Mouse (Mus musculus) midbrain, embryonic 13.5 days (tissue): ENCODE results near the gene Nrsn2. TPM values are rescaled to one million over a fixed set of nuclear protein-coding genes. Genes with fewer than 3 reads are reported as not detected.

Experiments used
- ATAC-seq: fragments of 200-750 bp; cut with Nextera tagmentation; 2 replicates; pipeline ENCODE4 v1.8.0; 2017; ENCODE audit warnings: mild to moderate bottlenecking, moderate TSS enrichment, moderate library complexity
- H3K27ac ChIP-seq: fragments of 300-500 bp; sonication (generic); 2 replicates; pipeline ENCODE4 v1.5.1; 2015; ENCODE audit warnings: inconsistent platforms, mild to moderate bottlenecking, moderate library complexity
- H3K27me3 ChIP-seq: fragments of 300-500 bp; sonication (generic); 2 replicates; pipeline ENCODE4 v1.6.1; 2015; ENCODE audit warnings: mild to moderate bottlenecking, inconsistent platforms
- H3K36me3 ChIP-seq: fragments of 300-500 bp; sonication (generic); 2 replicates; pipeline ENCODE4 v1.6.1; 2015; ENCODE audit warnings: mild to moderate bottlenecking, inconsistent platforms
- H3K4me1 ChIP-seq: fragments of 300-500 bp; sonication (generic); replicated peaks from 2 replicates; pipeline ENCODE4 v1.6.1; 2015; ENCODE audit warnings: inconsistent platforms
- H3K4me2 ChIP-seq: fragments of 300-500 bp; sonication (generic); replicated peaks from 2 replicates; pipeline ENCODE4 v1.6.1; 2015; ENCODE audit warnings: moderate library complexity, mild to moderate bottlenecking, inconsistent platforms
- H3K4me3 ChIP-seq: fragments of 300-500 bp; sonication (generic); replicated peaks from 2 replicates; pipeline ENCODE4 v1.5.1; 2015; ENCODE audit warnings: mild to moderate bottlenecking, inconsistent platforms
- H3K9ac ChIP-seq: fragments of 300-500 bp; sonication (generic); replicated peaks from 2 replicates; pipeline ENCODE4 v1.6.1; 2015; ENCODE audit warnings: mild to moderate bottlenecking, inconsistent platforms
- H3K9me3 ChIP-seq: fragments of 300-500 bp; sonication (generic); 2 replicates; pipeline ENCODE4 v1.6.1; 2016; ENCODE audit warnings: mild to moderate bottlenecking, inconsistent platforms
- WGBS: fragments of 180-500 bp; shearing (Covaris S2); methylation state at CpG from one replicate; pipeline ENCODE4 v1.1.7; 2015; 5-methylcytosine and 5-hydroxymethylcytosine counted together
- polyA plus RNA-seq: library from polyadenylated mRNA; unstranded; fragments of >200 nt; fragmentation: Nextera tagmentation; extraction: Ambion mirVana; gene quantifications from 2 replicates; pipeline ENCODE4 v1.2.1, GENCODE M21; 2015

Nrsn2 gene
- polyA plus RNA-seq, 1 experiment from 2014 or later: 26.8 TPM

- Histone ChIP-seq H3K36me3 (no peaks in the 10 kb centered on the region), H3K27ac (no peak overlapping the region), H3K27me3 (peaks cover 6% of the 10 kb centered on the region; the same call in 1 of the 2 replicates), H3K9me3 (no peaks in the 10 kb centered on the region), H3K4me2 (no peak overlapping the region), H3K9ac (no peak overlapping the region), H3K4me1 (no peaks in the 10 kb centered on the region), H3K4me3 (no peak overlapping the region)
- ATAC-seq: no peak
- 91% methylated on average over 8 of the region's 8 CpGs for WGBS
Measured at GRCm38 (mm10) chr2:152349842-152350540, 26.4 kb downstream of the Nrsn2 start.

- Histone ChIP-seq H3K27me3 (peaks cover 12% of the 10 kb centered on the region), H3K4me3 (no peak overlapping the region)
- no peak for ATAC-seq
Measured at GRCm38 (mm10) chr2:152349205-152349604, 27.2 kb downstream of the Nrsn2 start.

DNA sequence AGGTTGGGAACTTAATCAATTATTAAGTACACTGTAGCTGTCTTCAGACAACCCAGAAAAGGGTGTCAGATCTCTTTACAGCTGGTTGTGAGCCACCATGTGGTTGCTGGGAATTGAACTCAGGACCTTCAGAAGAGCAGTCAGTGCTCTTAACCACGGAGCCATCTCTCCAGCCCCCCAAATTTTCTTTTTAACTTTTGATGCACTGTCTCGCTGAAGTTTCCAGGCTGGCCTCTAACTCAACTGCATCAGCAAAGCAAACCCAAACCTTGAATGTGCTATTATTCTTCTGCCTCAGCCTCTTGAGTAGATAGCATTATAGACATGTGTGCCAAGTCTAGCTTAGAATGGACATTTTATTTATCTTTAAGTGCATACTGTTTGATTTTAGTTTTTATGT is 28.7 kb downstream of the Nrsn2 start:
- H3K4me1 ChIP-seq: peaks cover 17% of the 10 kb centered on the region
- no peaks in the 10 kb centered on the region for H3K9me3 ChIP-seq
- H3K9ac ChIP-seq: no peak overlapping the region
- ATAC-seq: no peak
- no peak overlapping the region for H3K4me2 ChIP-seq
- H3K4me3 ChIP-seq: no peak overlapping the region
- 81% methylated on average over 2 of the region's 2 CpGs for WGBS
- H3K27ac ChIP-seq: no peak overlapping the region
- H3K27me3 ChIP-seq: peaks cover 12% of the 10 kb centered on the region
- H3K36me3 ChIP-seq: no peaks in the 10 kb centered on the region

More at GRCm38 (mm10) chr2:152349205-152349604, 27.2 kb downstream of the Nrsn2 start:
- no peak overlapping the region for H3K9ac ChIP-seq
- H3K9me3 ChIP-seq: no peaks in the 10 kb centered on the region
- H3K27ac ChIP-seq: no peak overlapping the region
- H3K36me3 ChIP-seq: no peaks in the 10 kb centered on the region
- H3K4me2 ChIP-seq: no peak overlapping the region
- 87% methylated on average over 6 of the region's 6 CpGs for WGBS
- peaks cover 5% of the 10 kb centered on the region for H3K4me1 ChIP-seq

- Histone ChIP-seq H3K4me2 (no peak overlapping the region), H3K9ac (no peak overlapping the region), H3K4me1 (peaks cover 17% of the 10 kb centered on the region), H3K9me3 (no peaks in the 10 kb centered on the region), H3K27me3 (peaks cover 12% of the 10 kb centered on the region), H3K27ac (no peak overlapping the region), H3K4me3 (no peak overlapping the region), H3K36me3 (no peaks in the 10 kb centered on the region)
- no peak for ATAC-seq
- 36% methylated on average over 9 of the region's 9 CpGs for WGBS
Measured at GRCm38 (mm10) chr2:152346776-152347465, 29.5 kb downstream of the Nrsn2 start.

- Histone ChIP-seq H3K36me3 (no peaks in the 10 kb centered on the region), H3K4me2 (no peak overlapping the region), H3K9me3 (no peaks in the 10 kb centered on the region), H3K4me1 (peaks cover 17% of the 10 kb centered on the region), H3K4me3 (no peak overlapping the region), H3K27ac (no peak overlapping the region), H3K27me3 (peaks cover 12% of the 10 kb centered on the region), H3K9ac (no peak overlapping the region)
- ATAC-seq: no peak
- 69% methylated on average over 6 of the region's 6 CpGs for WGBS
Measured at GRCm38 (mm10) chr2:152345393-152345792, 31.0 kb downstream of the Nrsn2 start.

DNA sequence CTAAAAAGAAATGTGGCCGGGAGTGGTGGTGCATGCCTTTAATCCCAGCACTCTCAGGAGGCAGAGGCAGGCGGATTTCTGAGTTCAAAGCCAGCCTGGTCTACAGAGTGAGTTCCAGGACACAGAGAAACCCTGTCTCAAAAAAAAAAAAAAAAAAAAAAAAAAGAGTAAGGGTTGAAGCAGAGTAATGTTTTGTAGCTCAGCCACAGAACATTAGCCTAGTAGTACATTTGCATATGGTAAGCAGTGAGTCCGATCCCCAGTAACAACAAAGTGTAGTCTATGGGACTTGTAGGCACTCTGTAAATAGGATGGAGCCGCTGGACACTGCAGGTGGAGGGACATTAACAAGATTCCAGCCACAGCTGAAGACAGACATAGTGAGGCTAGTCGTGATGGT is 31.5 kb downstream of the Nrsn2 start:
- Histone ChIP-seq H3K4me3 (peak overlapping the region; percentile 55; the same call in 1 of the 2 replicates), H3K9me3 (no peaks in the 10 kb centered on the region), H3K27ac (no peak overlapping the region), H3K4me1 (peaks cover 17% of the 10 kb centered on the region), H3K9ac (no peak overlapping the region), H3K4me2 (no peak overlapping the region), H3K36me3 (no peaks in the 10 kb centered on the region), H3K27me3 (peaks cover 12% of the 10 kb centered on the region)
- ATAC-seq: no peak
- WGBS: 62% methylated on average over 5 of the region's 5 CpGs

GRCm38 (mm10) chr2:152344361-152344760 is 32.1 kb downstream of the Nrsn2 start:
- H3K9ac ChIP-seq: peak overlapping the region; percentile 68
- H3K27ac ChIP-seq: no peak overlapping the region
- WGBS: 11% methylated on average over 10 of the region's 10 CpGs
- peak overlapping the region; percentile 55 for H3K4me3 ChIP-seq
- H3K9me3 ChIP-seq: no peaks in the 10 kb centered on the region
- 0 out of 2 replicates have a peak, but pooled peaks have one; percentile 2 for ATAC-seq
- H3K27me3 ChIP-seq: peaks cover 12% of the 10 kb centered on the region
- peaks cover 17% of the 10 kb centered on the region for H3K4me1 ChIP-seq
- H3K4me2 ChIP-seq: peak overlapping the region; percentile 85
- H3K36me3 ChIP-seq: no peaks in the 10 kb centered on the region

GRCm38 (mm10) chr2:152343329-152344213 is 32.9 kb downstream of the Nrsn2 start, which contains the start of gene Trib3:
Gene Trib3, minus strand, starts transcription at chr2:152344032.
- no peaks in the 10 kb centered on the region for H3K36me3 ChIP-seq
- peaks cover 12% of the 10 kb centered on the region for H3K27me3 ChIP-seq
- ATAC-seq: peak; percentile 84
- WGBS: under 1% methylated on average over 52 of the region's 52 CpGs
- H3K9me3 ChIP-seq: no peaks in the 10 kb centered on the region
- peak within 1 kb of the TSS; percentile 85 for H3K4me2 ChIP-seq
- peak within 1 kb of the TSS; percentile 68 for H3K9ac ChIP-seq
- H3K4me3 ChIP-seq: peak within 1 kb of the TSS; percentile 55
- peak within 1 kb of the TSS; percentile 53; the same call in 1 of the 2 replicates for H3K27ac ChIP-seq
- H3K4me1 ChIP-seq: peaks cover 17% of the 10 kb centered on the region

DNA sequence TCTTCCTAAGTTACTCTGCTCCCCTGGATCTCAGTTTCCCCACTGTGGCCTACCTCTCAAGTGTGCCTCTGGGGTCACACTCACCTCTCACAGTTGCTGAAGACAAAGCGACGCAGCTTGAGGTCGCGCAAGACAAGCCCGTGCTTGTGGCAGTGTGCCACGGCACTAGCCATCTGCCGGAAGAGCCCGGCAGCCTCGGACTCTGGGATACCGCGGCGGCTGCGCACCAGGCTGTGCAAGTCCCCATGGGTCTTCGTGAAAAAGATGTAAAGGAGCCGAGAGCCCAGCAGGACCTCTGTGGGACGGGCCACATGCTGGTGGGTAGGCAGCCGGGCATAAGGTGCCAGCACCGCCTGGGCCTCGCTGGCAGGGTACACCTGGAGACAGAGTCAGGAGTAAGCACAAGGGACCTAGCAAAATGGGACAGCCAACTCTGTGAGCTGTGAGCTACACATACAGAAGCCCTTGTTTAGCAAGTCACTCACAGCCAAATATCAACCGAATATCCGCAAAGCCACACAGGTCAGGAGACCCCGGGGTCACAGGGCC is 36.7 kb downstream of the Nrsn2 start:
- no peak overlapping the region for H3K9ac ChIP-seq
- no peaks in the 10 kb centered on the region for H3K9me3 ChIP-seq
- ATAC-seq: no peak
- H3K4me2 ChIP-seq: no peak overlapping the region
- H3K27me3 ChIP-seq: peaks cover 8% of the 10 kb centered on the region
- WGBS: 90% methylated on average over 22 of the region's 22 CpGs
- peaks cover 17% of the 10 kb centered on the region for H3K4me1 ChIP-seq
- no peaks in the 10 kb centered on the region for H3K36me3 ChIP-seq
- H3K27ac ChIP-seq: no peak overlapping the region
- H3K4me3 ChIP-seq: no peak overlapping the region

GRCm38 (mm10) chr2:152338319-152338718 is 38.1 kb downstream of the Nrsn2 start:
- no peak overlapping the region for H3K4me3 ChIP-seq

DNA sequence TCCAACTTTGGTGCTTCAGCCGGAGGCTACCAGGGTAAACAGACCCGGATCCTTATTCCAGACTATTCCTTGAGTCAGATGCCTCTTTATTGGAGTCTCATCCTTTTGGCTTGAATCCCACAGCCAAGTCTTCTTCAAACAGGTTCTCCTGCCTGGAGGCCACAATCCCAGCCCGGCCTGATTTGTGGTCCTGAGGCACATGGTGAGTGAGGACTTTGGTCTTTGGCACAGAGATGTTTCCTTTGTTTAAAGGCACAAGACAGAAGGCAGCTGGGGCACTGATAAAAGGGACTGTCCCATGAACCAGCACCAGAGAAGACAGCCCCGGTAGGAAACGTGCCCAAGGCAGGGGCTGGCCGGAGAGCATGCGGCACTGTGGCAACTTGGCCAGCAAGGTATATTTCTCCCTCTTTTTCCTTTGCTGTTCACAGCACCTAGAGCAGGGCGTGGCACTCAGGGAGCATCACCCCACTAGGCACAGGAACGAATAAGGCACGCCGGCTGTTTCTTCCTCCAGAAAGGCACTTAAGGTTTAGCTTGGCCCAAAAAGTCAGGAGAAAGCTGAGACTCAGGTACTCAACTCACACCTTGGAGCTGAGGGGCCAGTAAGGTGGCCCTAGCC is 38.7 kb downstream of the Nrsn2 start:
- H3K27ac ChIP-seq: no peak overlapping the region
- H3K4me2 ChIP-seq: no peak overlapping the region
- ATAC-seq: no peak
- H3K27me3 ChIP-seq: 0 out of 2 replicates have a peak, but pooled peaks cover 4% of the 10 kb centered on the region
- H3K9me3 ChIP-seq: no peaks in the 10 kb centered on the region
- WGBS: 88% methylated on average over 11 of the region's 11 CpGs
- H3K36me3 ChIP-seq: no peaks in the 10 kb centered on the region
- no peak overlapping the region for H3K4me3 ChIP-seq
- H3K9ac ChIP-seq: no peak overlapping the region
- H3K4me1 ChIP-seq: peaks cover 2% of the 10 kb centered on the region; the same call in 1 of the 2 replicates

More at GRCm38 (mm10) chr2:152338319-152338718, 38.1 kb downstream of the Nrsn2 start:
- 86% methylated on average over 13 of the region's 13 CpGs for WGBS
- Histone ChIP-seq H3K36me3 (no peaks in the 10 kb centered on the region), H3K4me1 (0 out of 2 replicates have a peak, but pooled peaks cover 5% of the 10 kb centered on the region), H3K27me3 (0 out of 2 replicates have a peak, but pooled peaks cover 4% of the 10 kb centered on the region), H3K27ac (no peak overlapping the region), H3K9ac (no peak overlapping the region), H3K4me2 (no peak overlapping the region), H3K9me3 (no peaks in the 10 kb centered on the region)
- ATAC-seq: no peak
